Mouse (Mus musculus): ENCODE measurements at regions not wholly inside any gene's neighbourhood (a gene's known extent, or its start where the extent isn't known, plus 50 kb on each side); places are given as distances from the start of the nearest gene placed in this dataset.

GRCm38 (mm10) chr4:26404266-26404665 lies 57.6 kb upstream of the Manea start:
- Histone ChIP-seq H3K36me3 (no peaks in the 10 kb centered on the region), H3K27me3 (no peaks in the 10 kb centered on the region), H3K9me3 (no peaks in the 10 kb centered on the region), H3K4me3 (no peak overlapping the region), H3K9ac (no peak overlapping the region), H3K4me1 (replicated peaks) (peaks cover 4% of the 10 kb centered on the region; the same call in 1 of the 2 replicates), H3K27ac (replicated peaks) (no peak overlapping the region), H3K4me2 (no peak overlapping the region)
- WGBS = 87% methylated on average over 2 of the region's 2 CpGs
- ATAC-seq (ENCODE audit: low read depth) = no peak

DNA sequence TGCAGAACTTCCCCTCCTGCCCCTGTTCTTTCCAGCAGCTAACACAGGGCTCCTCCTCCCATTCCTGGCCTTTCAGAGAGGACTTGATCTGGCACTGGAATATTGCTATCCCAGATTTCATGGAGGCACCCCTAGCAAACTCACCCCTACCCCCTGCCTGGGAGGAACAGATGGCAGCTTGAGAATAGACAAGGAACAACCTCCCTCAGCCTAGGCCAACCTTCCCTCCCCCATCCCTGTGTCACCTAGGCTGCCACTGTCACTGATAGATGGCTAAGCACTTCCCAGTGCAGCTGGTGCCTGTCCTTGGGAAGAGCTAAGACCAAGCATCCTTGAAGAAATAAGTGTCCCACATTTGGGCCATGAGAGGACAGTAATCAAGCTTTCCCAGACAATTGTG lies 55.5 kb upstream of the Manea start:
- H3K36me3 ChIP-seq = no peaks in the 10 kb centered on the region
- H3K4me2 ChIP-seq = no peak overlapping the region
- H3K4me1 ChIP-seq (replicated peaks) = peaks cover 4% of the 10 kb centered on the region; the same call in 1 of the 2 replicates
- no peak overlapping the region for H3K4me3 ChIP-seq
- ATAC-seq (ENCODE audit: low read depth) = no peak
- H3K27me3 ChIP-seq = no peaks in the 10 kb centered on the region
- no peak overlapping the region for H3K9ac ChIP-seq
- H3K27ac ChIP-seq (replicated peaks) = no peak overlapping the region
- no peaks in the 10 kb centered on the region for H3K9me3 ChIP-seq
